Mouse (Mus musculus) C2C12 (cell line): ENCODE measurements around the gene Tmem107. TPM values are rescaled to one million over a fixed set of nuclear protein-coding genes. Genes with fewer than 3 reads are reported as not detected.

Experiments
- H3K27me3 ChIP-seq: one replicate; pipeline ENCODE4 v1.6.1; 2011; ENCODE audit not compliant: control insufficient read depth, insufficient read depth, insufficient read length
- H3K36me3 ChIP-seq: one replicate; pipeline ENCODE4 v1.6.1; 2011; ENCODE audit not compliant: control insufficient read depth, insufficient read depth
- H3K4me3 ChIP-seq: one replicate; pipeline ENCODE4 v1.5.1; 2011; ENCODE audit warnings: mild to moderate bottlenecking, control low read depth; ENCODE audit not compliant: poor library complexity, insufficient read depth, severe bottlenecking
- H3K79me2 ChIP-seq: one replicate; pipeline ENCODE4 v1.6.1; 2011; ENCODE audit not compliant: control insufficient read depth, insufficient read depth
- H3K79me3 ChIP-seq: one replicate; pipeline ENCODE4 v1.6.1; 2011; ENCODE audit warnings: low read depth, control low read depth
- H3ac ChIP-seq: one replicate; pipeline ENCODE3; 2011; ENCODE audit warnings: low read depth; ENCODE audit not compliant: control insufficient read depth, insufficient read length
- CEBPB ChIP-seq: IDR thresholded peaks from one replicate; pipeline ENCODE4 v1.6.1; 2011; ENCODE audit warnings: low read depth, mild to moderate bottlenecking, control low read depth, moderate library complexity
- CTCF ChIP-seq: IDR thresholded peaks from one replicate; pipeline ENCODE4 v1.5.1; 2011; ENCODE audit not compliant: control insufficient read depth, insufficient read depth, insufficient read length
- FOSL1 ChIP-seq: IDR thresholded peaks from one replicate; pipeline ENCODE4 v1.8.0; 2011; ENCODE audit warnings: mild to moderate bottlenecking, low read length; ENCODE audit not compliant: poor library complexity, insufficient read depth, severe bottlenecking
- MAX ChIP-seq: IDR thresholded peaks from one replicate; pipeline ENCODE4 v1.6.1; 2011; ENCODE audit warnings: mild to moderate bottlenecking, control low read depth
- MYOD1 ChIP-seq: IDR thresholded peaks from one replicate; pipeline ENCODE4 v1.6.1; 2011; ENCODE audit warnings: low read depth; ENCODE audit not compliant: control insufficient read depth, insufficient read length
- MYOG ChIP-seq: IDR thresholded peaks from one replicate; pipeline ENCODE4 v1.6.1; 2011; ENCODE audit not compliant: control insufficient read depth, insufficient read length; ENCODE audit errors: extremely low read depth
- USF1 ChIP-seq: IDR thresholded peaks from one replicate; pipeline ENCODE4 v1.6.1; 2011; ENCODE audit warnings: low read depth, mild to moderate bottlenecking, control low read depth, moderate library complexity
- polyA plus RNA-seq: library from polyadenylated mRNA; unstranded; fragments of >200 nt; fragmentation: generic; extraction: Trizol; gene quantifications from one replicate; pipeline ENCODE4 v1.2.1, GENCODE M21; 2012; ENCODE audit warnings: missing spikeins

The Tmem107 gene
- polyA plus RNA-seq, 1 experiment = 41.9 TPM

GRCm38 (mm10) chr11:69053848-69054247 lies 16.8 kb upstream of the Tmem107 start:
- Histone ChIP-seq H3K27me3 (no peaks in the 10 kb centered on the region), H3ac (no peak overlapping the region), H3K4me3 (no peak overlapping the region), H3K79me2 (peaks cover 29% of the 10 kb centered on the region), H3K79me3 (peaks cover 17% of the 10 kb centered on the region), H3K36me3 (peaks cover 49% of the 10 kb centered on the region)
- TF ChIP-seq MYOG (no peak), MAX (no peak), USF1 (no peak)

GRCm38 (mm10) chr11:69058265-69058664 lies 12.3 kb upstream of the Tmem107 start:
- Histone ChIP-seq H3K4me3 (peak overlapping the region; percentile 93), H3K79me2 (peaks cover 9% of the 10 kb centered on the region), H3ac (peak overlapping the region; percentile 23), H3K36me3 (peaks cover 11% of the 10 kb centered on the region), H3K27me3 (no peaks in the 10 kb centered on the region), H3K79me3 (no peaks in the 10 kb centered on the region)
- no peak for TF ChIP-seq MYOG
- TF ChIP-seq MYOD1 = peak; percentile 5
- TF ChIP-seq USF1 = no peak

- TF ChIP-seq MYOD1 (no peak), USF1 (no peak), CEBPB (no peak), MYOG (no peak), FOSL1 (no peak), MAX (no peak), CTCF (no peak)
- H3K79me2 ChIP-seq = peaks cover 9% of the 10 kb centered on the region
- peaks cover 6% of the 10 kb centered on the region for H3K36me3 ChIP-seq
- H3K27me3 ChIP-seq = no peaks in the 10 kb centered on the region
- peak overlapping the region; percentile 64 for H3ac ChIP-seq
- peak overlapping the region; percentile 93 for H3K4me3 ChIP-seq
- no peaks in the 10 kb centered on the region for H3K79me3 ChIP-seq
Observed at GRCm38 (mm10) chr11:69058729-69059356, 11.8 kb upstream of the Tmem107 start.

- Histone ChIP-seq H3K27me3 (no peaks in the 10 kb centered on the region), H3K79me2 (peaks cover 9% of the 10 kb centered on the region), H3K79me3 (no peaks in the 10 kb centered on the region), H3K4me3 (peak within 1 kb of the TSS; percentile 93), H3K36me3 (no peaks in the 10 kb centered on the region), H3ac (peak within 1 kb of the TSS; percentile 93)
- TF ChIP-seq FOSL1 = no peak
- TF ChIP-seq CTCF = no peak
- no peak for TF ChIP-seq MAX
- TF ChIP-seq CEBPB = no peak
- TF ChIP-seq MYOG = no peak
- no peak for TF ChIP-seq USF1
- no peak for TF ChIP-seq MYOD1
Observed at GRCm38 (mm10) chr11:69059357-69059974, 11.1 kb upstream of the Tmem107 start, which contains the start of gene Borcs6. Gene Borcs6 (plus strand): TSS chr11:69059717.

- no peaks in the 10 kb centered on the region for H3K27me3 ChIP-seq
- TF ChIP-seq MYOD1 (no peak), CTCF (no peak)
- H3ac ChIP-seq = peak overlapping the region; percentile 93
- H3K4me3 ChIP-seq = peak overlapping the region; percentile 93
- no peaks in the 10 kb centered on the region for H3K79me3 ChIP-seq
- H3K79me2 ChIP-seq = peaks cover 9% of the 10 kb centered on the region
- H3K36me3 ChIP-seq = no peaks in the 10 kb centered on the region
Observed at GRCm38 (mm10) chr11:69059975-69060411, 10.6 kb upstream of the Tmem107 start.

- H3K79me3 ChIP-seq = no peaks in the 10 kb centered on the region
- peak overlapping the region; percentile 93 for H3ac ChIP-seq
- no peak for TF ChIP-seq MYOG
- no peak for TF ChIP-seq MAX
- TF ChIP-seq CTCF = no peak
- H3K4me3 ChIP-seq = peak overlapping the region; percentile 93
- H3K36me3 ChIP-seq = no peaks in the 10 kb centered on the region
- H3K79me2 ChIP-seq = peaks cover 9% of the 10 kb centered on the region
- no peaks in the 10 kb centered on the region for H3K27me3 ChIP-seq
Observed at GRCm38 (mm10) chr11:69060448-69061254, 10.0 kb upstream of the Tmem107 start.
